Mouse (Mus musculus) bone marrow macrophage, adult 2 months (primary cell): ENCODE results near the gene Dlx5. TPM values are rescaled to one million over a fixed set of nuclear protein-coding genes. Genes with fewer than 3 reads are reported as not detected.

Experiments used
- H3K27ac ChIP-seq: 2 replicates; pipeline ENCODE4 v1.5.1; 2012; ENCODE audit warnings: low read depth, low read length; ENCODE audit not compliant: insufficient read depth
- H3K4me1 ChIP-seq: 2 replicates; pipeline ENCODE4 v1.6.1; 2012; ENCODE audit warnings: low read length; ENCODE audit not compliant: control insufficient read depth, insufficient read depth
- H3K4me3 ChIP-seq: 2 replicates; pipeline ENCODE4 v1.5.1; 2012; ENCODE audit warnings: mild to moderate bottlenecking, low read length, moderate library complexity; ENCODE audit not compliant: insufficient read depth
- CTCF ChIP-seq: IDR thresholded peaks from 2 replicates; pipeline ENCODE4 v1.5.1; 2012; ENCODE audit warnings: low read depth, mild to moderate bottlenecking, low read length, moderate library complexity
- POLR2A ChIP-seq: IDR thresholded peaks from 2 replicates; pipeline ENCODE4 v1.6.1; 2012; ENCODE audit warnings: mild to moderate bottlenecking, low read depth, low read length, borderline replicate concordance
- polyA plus RNA-seq: library from polyadenylated mRNA; stranded (reverse); fragments of >200 nt; gene quantifications from 2 replicates; pipeline ENCODE4 v1.2.4, GENCODE M21; 2012; ENCODE audit not compliant: missing spikeins, insufficient read depth, insufficient read length

Gene Dlx5
- polyA plus RNA-seq, 1 experiment = 0.42 TPM

GRCm38 (mm10) chr6:6854902-6855745, 26.8 kb downstream of the Dlx5 start:
- Histone ChIP-seq H3K27ac (no peak overlapping the region), H3K4me1 (no peaks in the 10 kb centered on the region; the same call in 1 of the 2 replicates), H3K4me3 (no peak overlapping the region)
- TF ChIP-seq CTCF (no peak), POLR2A (no peak)

- Histone ChIP-seq H3K4me1 (no peaks in the 10 kb centered on the region), H3K27ac (no peak overlapping the region), H3K4me3 (no peak overlapping the region)
- TF ChIP-seq POLR2A (no peak), CTCF (no peak)
These were observed 27.7 kb downstream of the Dlx5 start for GRCm38 (mm10) chr6:6854176-6854575.

- Histone ChIP-seq H3K27ac (no peak overlapping the region), H3K4me3 (no peak overlapping the region), H3K4me1 (no peaks in the 10 kb centered on the region)
- no peak for TF ChIP-seq POLR2A
- no peak for TF ChIP-seq CTCF
These were observed 28.9 kb downstream of the Dlx5 start for GRCm38 (mm10) chr6:6852944-6853343.

- TF ChIP-seq POLR2A = no peak
- TF ChIP-seq CTCF = no peak
- Histone ChIP-seq H3K27ac (no peak overlapping the region), H3K4me1 (no peaks in the 10 kb centered on the region), H3K4me3 (no peak overlapping the region)
These were observed 30.7 kb downstream of the Dlx5 start for GRCm38 (mm10) chr6:6851166-6851565.

GRCm38 (mm10) chr6:6850324-6851060, 31.4 kb downstream of the Dlx5 start:
- no peak overlapping the region for H3K27ac ChIP-seq
- H3K4me3 ChIP-seq = no peak overlapping the region
- no peaks in the 10 kb centered on the region for H3K4me1 ChIP-seq
- TF ChIP-seq CTCF = no peak
- no peak for TF ChIP-seq POLR2A

- TF ChIP-seq CTCF (no peak), POLR2A (no peak)
- Histone ChIP-seq H3K27ac (no peak overlapping the region), H3K4me3 (no peak overlapping the region), H3K4me1 (no peaks in the 10 kb centered on the region)
These were observed 32.1 kb downstream of the Dlx5 start for GRCm38 (mm10) chr6:6849744-6850143.

GRCm38 (mm10) chr6:6848541-6848940, 33.3 kb downstream of the Dlx5 start:
- TF ChIP-seq CTCF (no peak), POLR2A (no peak)
- Histone ChIP-seq H3K4me1 (no peaks in the 10 kb centered on the region), H3K27ac (no peak overlapping the region), H3K4me3 (no peak overlapping the region)

GRCm38 (mm10) chr6:6833301-6833700, 48.6 kb downstream of the Dlx5 start:
- Histone ChIP-seq H3K4me1 (no peaks in the 10 kb centered on the region), H3K27ac (no peak overlapping the region), H3K4me3 (no peak overlapping the region)
- no peak for TF ChIP-seq POLR2A
- TF ChIP-seq CTCF = no peak

- H3K4me1 ChIP-seq = peaks cover 4% of the 10 kb centered on the region; the same call in 1 of the 2 replicates
- no peak overlapping the region for H3K27ac ChIP-seq
- no peak overlapping the region for H3K4me3 ChIP-seq
- no peak for TF ChIP-seq CTCF
- no peak for TF ChIP-seq POLR2A
These were observed 51.4 kb downstream of the Dlx5 start for GRCm38 (mm10) chr6:6830446-6830845.

Other genes starting within 250 kb of the Dlx5 start
- 1.2 TPM in 1 of 2 replicates, not detected in the other for gene Dlx6, start 18.8 kb downstream of the Dlx5 start, polyA plus RNA-seq
- gene Sdhaf3, start 73.9 kb upstream of the Dlx5 start, polyA plus RNA-seq = 1.9 and 2.3 TPM in 2 replicates